Mouse (Mus musculus) erythroblast, embryonic 14.5 days (primary cell): Measurements from ENCODE around the gene Rasa3.

Experiments used
- GATA1 ChIP-seq: IDR thresholded peaks from 2 replicates; pipeline ENCODE4 v1.6.1; 2012; ENCODE audit warnings: low read length, inconsistent platforms, mixed read lengths
- TAL1 ChIP-seq: IDR thresholded peaks from 3 replicates; pipeline ENCODE4 v1.6.1; 2012; ENCODE audit warnings: low read length, inconsistent platforms, mixed read lengths

GRCm38 (mm10) chr8:13529011-13529840 lies 148.2 kb downstream of the Rasa3 start:
- TF ChIP-seq GATA1 (no peak), TAL1 (no peak)
